8 mouse cellular contexts compared by ENCODE assay signal in the genomic region with DNA sequence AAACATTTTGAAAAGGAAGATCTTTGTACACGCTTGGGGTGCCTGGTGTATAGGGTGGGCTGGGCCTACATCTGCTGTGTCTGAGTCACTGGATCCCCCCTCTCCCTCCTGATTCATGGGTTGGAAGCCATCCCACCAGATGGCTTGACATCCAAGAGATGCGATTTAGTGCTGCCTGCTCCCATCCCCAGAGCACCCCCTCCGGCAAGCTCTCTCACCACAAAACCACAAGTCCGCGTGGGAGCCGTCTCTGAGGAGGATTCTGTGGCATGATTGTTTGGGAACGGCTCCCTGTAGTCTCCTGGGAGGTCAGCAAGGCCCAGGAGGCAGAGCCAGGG. TPM values are rescaled to one million over a fixed set of nuclear protein-coding genes. Genes with fewer than 3 reads are reported as not detected.
DNase-seq lines count a peak whose midpoint lies in the region; ATAC-seq and TF ChIP-seq lines count a peak whose summit lies in the region.

No protein-coding gene starts in this region.

- POLR2A ChIA-PET in Patski (lab: Charles Lee), result no interaction called here

- in situ Hi-C loops in Patski (cut with MboI; ENCODE audit: low pct_unique_long_range_greater_than_20kb), result no loop called here

- no peak for TF ChIP-seq POLR2A in small intestine, adult 2 months (IDR thresholded peaks at IDR 0.05; ENCODE audit: low read depth, low read length)

- peak; percentile 61; the same call in 1 of the 2 replicates for ATAC-seq in embryonic facial prominence, embryonic 12.5 days (ENCODE audit: insufficient number of reproducible peaks, insufficient read depth, low FRiP score, low TSS enrichment)
- ATAC-seq in Patski, result peak; percentile 40
- peak; percentile 42; the same call in 1 of the 2 replicates for ATAC-seq in heart, embryonic 14.5 days (ENCODE audit: insufficient number of reproducible peaks, insufficient read depth, low FRiP score, low read depth)
- ATAC-seq in cerebellum, adult (ENCODE audit: insufficient number of reproducible peaks, low FRiP score, low TSS enrichment), result no peak
- no peak for ATAC-seq in hindbrain, embryonic 16.5 days

- H3K4me2 ChIP-seq in embryonic facial prominence, embryonic 12.5 days (replicated peaks), result no peak overlapping the region
- no peak overlapping the region for H3K4me2 ChIP-seq in heart, embryonic 14.5 days (ENCODE audit: low read length)
- H3K4me2 ChIP-seq in hindbrain, embryonic 16.5 days (ENCODE audit: low read length), result no peak overlapping the region

- H3K27ac ChIP-seq in embryonic facial prominence, embryonic 12.5 days, result peak overlapping the region; percentile 26; the same call in 1 of the 2 replicates
- no peak overlapping the region for H3K27ac ChIP-seq in embryonic facial prominence, embryonic 10.5 days (replicated peaks)
- H3K27ac ChIP-seq in heart, embryonic 14.5 days (replicated peaks in 1 of 2; ENCODE audit: control insufficient read depth in 1 of 2, insufficient read depth in 1 of 2, low read depth in 2 of 2, low read length in 2 of 2), result 0 out of 4 replicates have a peak overlapping the region, but pooled peaks of 1 of the 2 experiments have one; percentile 9
- H3K27ac ChIP-seq in small intestine, adult 2 months (ENCODE audit: insufficient read depth, low read depth, low read length), result peak overlapping the region; percentile 53
- no peak overlapping the region for H3K27ac ChIP-seq in hindbrain, embryonic 16.5 days (ENCODE audit: low read depth, low read length)

- no peaks in the 10 kb centered on the region for H3K36me3 ChIP-seq in embryonic facial prominence, embryonic 12.5 days
- no peaks in the 10 kb centered on the region for H3K36me3 ChIP-seq in embryonic facial prominence, embryonic 10.5 days (replicated peaks)
- no peaks in the 10 kb centered on the region for H3K36me3 ChIP-seq in heart, embryonic 14.5 days (ENCODE audit: control insufficient read depth, insufficient read depth, low read length)
- H3K36me3 ChIP-seq in small intestine, adult 2 months (ENCODE audit: control insufficient read depth, insufficient read depth, low read length), result no peaks in the 10 kb centered on the region
- no peaks in the 10 kb centered on the region for H3K36me3 ChIP-seq in hindbrain, embryonic 16.5 days (ENCODE audit: control insufficient read depth, insufficient read depth, low read length)

- DNase-seq in embryonic facial prominence, embryonic 10.5 days (ENCODE audit: low spot score), result no peak
- DNase-seq in Patski (ENCODE audit: low read depth, low spot score), result peak; percentile 94
- DNase-seq in left cerebral cortex, adult 11 months (ENCODE audit: low spot score), result peak; percentile 35

- CTCF ChIA-PET in Patski (lab: Charles Lee), result interaction anchor here (1.7 kb wide), 1 partner anchor 46 kb away, joined by 5 read pairs; the partner anchor contains the start of gene Col6a2

- H3K9me3 ChIP-seq in embryonic facial prominence, embryonic 12.5 days, result peaks cover 12% of the 10 kb centered on the region; the same call in 1 of the 2 replicates
- H3K9me3 ChIP-seq in embryonic facial prominence, embryonic 10.5 days, result peaks cover 10% of the 10 kb centered on the region; the same call in 1 of the 2 replicates
- H3K9me3 ChIP-seq in heart, embryonic 14.5 days (ENCODE audit: control insufficient read depth, low read length), result peaks cover 14% of the 10 kb centered on the region
- H3K9me3 ChIP-seq in hindbrain, embryonic 16.5 days (ENCODE audit: control insufficient read depth, low read length), result peaks cover 12% of the 10 kb centered on the region

- TF ChIP-seq CTCF in Patski (IDR thresholded peaks at IDR 0.05), result no peak
- no peak for TF ChIP-seq CTCF in small intestine, adult 2 months (IDR thresholded peaks at IDR 0.05; ENCODE audit: extremely low read depth, insufficient read length, insufficient replicate concordance, low read depth, low read length)

- 50% methylated on average over 7 of the region's 7 CpGs for WGBS in embryonic facial prominence, embryonic 12.5 days
- WGBS in embryonic facial prominence, embryonic 10.5 days, result 79% methylated on average over 7 of the region's 7 CpGs
- 64% methylated on average over 7 of the region's 7 CpGs for WGBS in heart, embryonic 14.5 days
- 69% methylated on average over 7 of the region's 7 CpGs for WGBS in small intestine, adult 2 months
- 66% methylated on average over 7 of the region's 7 CpGs for WGBS in hindbrain, embryonic 16.5 days

- H3K9ac ChIP-seq in embryonic facial prominence, embryonic 12.5 days, result no peak overlapping the region
- H3K9ac ChIP-seq in heart, embryonic 14.5 days (ENCODE audit: low read length), result no peak overlapping the region
- no peak overlapping the region for H3K9ac ChIP-seq in hindbrain, embryonic 16.5 days (ENCODE audit: low read depth, low read length)

- H3K4me1 ChIP-seq in embryonic facial prominence, embryonic 12.5 days, result peaks cover 5% of the 10 kb centered on the region; the same call in 1 of the 2 replicates
- peaks cover 12% of the 10 kb centered on the region; the same call in 1 of the 2 replicates for H3K4me1 ChIP-seq in embryonic facial prominence, embryonic 10.5 days
- no peaks in the 10 kb centered on the region for H3K4me1 ChIP-seq in heart, embryonic 14.5 days (ENCODE audit: control insufficient read depth in 2 of 2, insufficient read depth in 2 of 2, low read length in 2 of 2)
- no peaks in the 10 kb centered on the region for H3K4me1 ChIP-seq in small intestine, adult 2 months (ENCODE audit: control insufficient read depth, insufficient read depth, insufficient read length, low read length)
- no peaks in the 10 kb centered on the region for H3K4me1 ChIP-seq in hindbrain, embryonic 16.5 days (ENCODE audit: control insufficient read depth, insufficient read depth, low read depth, low read length)

- no peak overlapping the region for H3K4me3 ChIP-seq in embryonic facial prominence, embryonic 12.5 days
- H3K4me3 ChIP-seq in embryonic facial prominence, embryonic 10.5 days, result no peak overlapping the region
- H3K4me3 ChIP-seq in heart, embryonic 14.5 days (ENCODE audit: control insufficient read depth in 1 of 2, insufficient read depth in 1 of 2, low read depth in 1 of 2, low read length in 2 of 2), result no peak overlapping the region
- no peak overlapping the region for H3K4me3 ChIP-seq in small intestine, adult 2 months (ENCODE audit: low read depth, low read length)
- no peak overlapping the region for H3K4me3 ChIP-seq in hindbrain, embryonic 16.5 days (ENCODE audit: low read length)

- H3K27me3 ChIP-seq in embryonic facial prominence, embryonic 12.5 days, result no peaks in the 10 kb centered on the region
- no peaks in the 10 kb centered on the region for H3K27me3 ChIP-seq in embryonic facial prominence, embryonic 10.5 days (replicated peaks; ENCODE audit: low read depth, poor library complexity, severe bottlenecking)
- H3K27me3 ChIP-seq in Patski, result no peaks in the 10 kb centered on the region
- no peaks in the 10 kb centered on the region for H3K27me3 ChIP-seq in heart, embryonic 14.5 days (ENCODE audit: control insufficient read depth, insufficient read depth, low read length)
- H3K27me3 ChIP-seq in small intestine, adult 2 months (ENCODE audit: control insufficient read depth, insufficient read depth, low read length), result no peaks in the 10 kb centered on the region
- no peaks in the 10 kb centered on the region for H3K27me3 ChIP-seq in hindbrain, embryonic 16.5 days (replicated peaks; ENCODE audit: control insufficient read depth, insufficient read depth, low read length)

RNA-seq across cellular contexts. Expression of gene Col6a2, which starts 45.5 kb away (rescaled TPM):
- polyA plus RNA-seq in embryonic facial prominence, embryonic 12.5 days (2016; fragmentation: Nextera tagmentation; extraction: Ambion mirVana), result 90.7 and 109 TPM in 2 replicates
- 6.5 and 11.8 TPM in 2 replicates for polyA plus RNA-seq in embryonic facial prominence, embryonic 10.5 days (2016; fragmentation: Nextera tagmentation; extraction: Ambion mirVana)
- 6.2 TPM for polyA plus RNA-seq in Patski (2021)
- 39.7 and 44.7 TPM in 2 replicates for polyA plus RNA-seq in heart, embryonic 14.5 days (2014; fragmentation: Nextera tagmentation; extraction: Ambion mirVana)
- polyA plus RNA-seq in small intestine, adult 2 months (2012; rRNA removed), result 59.3 and 120 TPM in 2 replicates
- 20.0 and 35.2 TPM in 2 replicates for polyA plus RNA-seq in hindbrain, embryonic 16.5 days (2015; fragmentation: Nextera tagmentation; extraction: Ambion mirVana)

RNA-seq across cellular contexts. Expression of gene Col6a1, which starts 57.1 kb away (rescaled TPM):
- polyA plus RNA-seq in embryonic facial prominence, embryonic 12.5 days (2016; fragmentation: Nextera tagmentation; extraction: Ambion mirVana), result 82.2 and 105 TPM in 2 replicates
- 7.0 and 12.3 TPM in 2 replicates for polyA plus RNA-seq in embryonic facial prominence, embryonic 10.5 days (2016; fragmentation: Nextera tagmentation; extraction: Ambion mirVana)
- 34.8 TPM for polyA plus RNA-seq in Patski (2021)
- polyA plus RNA-seq in heart, embryonic 14.5 days (2014; fragmentation: Nextera tagmentation; extraction: Ambion mirVana), result 58.9 and 59.7 TPM in 2 replicates
- 48.0 and 106 TPM in 2 replicates for polyA plus RNA-seq in small intestine, adult 2 months (2012; rRNA removed)
- polyA plus RNA-seq in hindbrain, embryonic 16.5 days (2015; fragmentation: Nextera tagmentation; extraction: Ambion mirVana), result 26.5 and 43.1 TPM in 2 replicates

Comparison
In these comparisons a context has a peak if more than half of its experiments do, and no peak if none do; other contexts are left out.
1. H3K27ac ChIP-seq: peak in embryonic facial prominence, embryonic 12.5 days (single experiment) and small intestine, adult 2 months (single experiment); none in embryonic facial prominence, embryonic 10.5 days (single experiment) and hindbrain, embryonic 16.5 days (single experiment).
2. ATAC-seq: peak in embryonic facial prominence, embryonic 12.5 days (single experiment), Patski (single experiment) and heart, embryonic 14.5 days (single experiment); none in cerebellum, adult (single experiment) and hindbrain, embryonic 16.5 days (single experiment).